Mouse (Mus musculus) heart, postnatal 10 days (tissue): ENCODE data around the gene Nol4l. TPM values are rescaled to one million over a fixed set of nuclear protein-coding genes. Genes with fewer than 3 reads are reported as not detected.
"Not testable (repeated sequence)": the region's sequence is repeated elsewhere in the genome, so short reads cannot be mapped to it uniquely, and the experiment has no call there.

ENCODE experiments used
- DNase-seq, 2 experiments: peaks; one replicate each; pipeline ENCODE4 v3.0.0; 2021
- intact Hi-C: fragments of 180-260 bp; cut with DNase I; formaldehyde crosslinking; loops from one replicate; pipeline ENCODE4 v1.15.1; 2025
- total RNA-seq, 2 experiments: library from RNA; stranded (reverse); gene quantifications; 2 replicates each; pipeline ENCODE4 v1.2.3; 2021

Nol4l gene
- total RNA-seq, 2 experiments from 2014 or later: 9.5 to 10.4 TPM

- intact Hi-C loops: no loop called here
- no peak for DNase-seq
Measured at GRCm38 (mm10) chr2:153422051-153422450, 107.7 kb downstream of the Nol4l start.

- intact Hi-C loops: no loop called here
- no peak for DNase-seq
Measured at GRCm38 (mm10) chr2:153421233-153421632, 108.5 kb downstream of the Nol4l start.

- intact Hi-C loops: no loop called here
Measured at GRCm38 (mm10) chr2:153418381-153418780, 111.4 kb downstream of the Nol4l start.

GRCm38 (mm10) chr2:153417841-153418240 is 111.9 kb downstream of the Nol4l start:
- intact Hi-C loops: no loop called here
- DNase-seq: no peak

More at GRCm38 (mm10) chr2:153418381-153418780, 111.4 kb downstream of the Nol4l start:
- no peak for DNase-seq

- intact Hi-C loops: loop anchor here (2.0 to 5.0 kb wide), 2 partner anchors 172 to 266 kb away; partner anchors contain the start of genes Plagl2 and Pofut1
Measured at GRCm38 (mm10) chr2:153414607-153415006, 115.2 kb downstream of the Nol4l start.

GRCm38 (mm10) chr2:153412563-153412962 is 117.2 kb downstream of the Nol4l start:
- no peak for DNase-seq
- intact Hi-C loops: loop anchor here (5.0 kb wide), 1 partner anchor 170 kb away; the partner anchor contains the start of genes Plagl2 and Pofut1

More at GRCm38 (mm10) chr2:153414607-153415006, 115.2 kb downstream of the Nol4l start:
- peak; percentile 46 to 57 for DNase-seq

GRCm38 (mm10) chr2:153411557-153411956 is 118.2 kb downstream of the Nol4l start:
- no peak for DNase-seq

GRCm38 (mm10) chr2:153408971-153409370 is 120.8 kb downstream of the Nol4l start:
- DNase-seq: no peak
- intact Hi-C loops: no loop called here

More at GRCm38 (mm10) chr2:153411557-153411956, 118.2 kb downstream of the Nol4l start:
- intact Hi-C loops: loop anchor here (5.0 kb wide), 1 partner anchor 169 kb away; the partner anchor contains the start of genes Plagl2 and Pofut1

GRCm38 (mm10) chr2:153406882-153407281 is 122.9 kb downstream of the Nol4l start:
- intact Hi-C loops: no loop called here
- no peak for DNase-seq

GRCm38 (mm10) chr2:153404882-153405281 is 124.9 kb downstream of the Nol4l start:
- intact Hi-C loops: no loop called here
- no peak for DNase-seq

GRCm38 (mm10) chr2:153404062-153404461 is 125.7 kb downstream of the Nol4l start:
- intact Hi-C loops: no loop called here

GRCm38 (mm10) chr2:153399166-153399565 is 130.6 kb downstream of the Nol4l start:
- DNase-seq: no peak
- intact Hi-C loops: loop anchor here (5.0 kb wide), 1 partner anchor 102 kb away; no protein-coding TSS in a partner anchor

More at GRCm38 (mm10) chr2:153404062-153404461, 125.7 kb downstream of the Nol4l start:
- DNase-seq: no peak

- DNase-seq: no peak
- intact Hi-C loops: loop anchor here (5.0 kb wide), 1 partner anchor 101 kb away; no protein-coding TSS in a partner anchor
Measured at GRCm38 (mm10) chr2:153397790-153398515, 131.8 kb downstream of the Nol4l start.

- intact Hi-C loops: loop anchor here (5.0 kb wide), 1 partner anchor 41 kb away; no protein-coding TSS in a partner anchor
- DNase-seq: peak; percentile 66 to 74
Measured at GRCm38 (mm10) chr2:153393045-153393444, 136.7 kb downstream of the Nol4l start.

- intact Hi-C loops: loop anchor here (5.0 kb wide), 1 partner anchor 38 kb away; no protein-coding TSS in a partner anchor
- no peak for DNase-seq
Measured at GRCm38 (mm10) chr2:153389831-153390230, 139.9 kb downstream of the Nol4l start.

GRCm38 (mm10) chr2:153380479-153380878 is 149.3 kb downstream of the Nol4l start:
- no peak for DNase-seq
- intact Hi-C loops: no loop called here

- DNase-seq: no peak
- intact Hi-C loops: no loop called here
Measured at GRCm38 (mm10) chr2:153375380-153375779, 154.4 kb downstream of the Nol4l start.

- DNase-seq: no peak
- intact Hi-C loops: loop anchor here (2.0 kb wide), 1 partner anchor 14 kb away; no protein-coding TSS in a partner anchor
Measured at GRCm38 (mm10) chr2:153370871-153371270, 158.9 kb downstream of the Nol4l start.

- intact Hi-C loops: not testable (repeated sequence)
- DNase-seq: peak; percentile 19 to 25
Measured at GRCm38 (mm10) chr2:153364531-153364930, 165.2 kb downstream of the Nol4l start.

- no peak for DNase-seq
- intact Hi-C loops: no loop called here
Measured at GRCm38 (mm10) chr2:153361101-153361710, 168.6 kb downstream of the Nol4l start.
